Mouse (Mus musculus): ENCODE measurements around the gene Gm17018. TPM values are rescaled to one million over a fixed set of nuclear protein-coding genes. Genes with fewer than 3 reads are reported as not detected.

The Gm17018 gene
- polyA plus RNA-seq, 1 experiment from 2014 or later, result 50.1 TPM

- Histone ChIP-seq H3K9ac (ENCODE audit: low read length) (no peak overlapping the region), H3K4me1 (ENCODE audit: control insufficient read depth, insufficient read depth, low read length) (peaks cover 30% of the 10 kb centered on the region), H3K4me2 (ENCODE audit: low read length) (no peak overlapping the region), H3K4me3 (ENCODE audit: low read depth, low read length) (no peak overlapping the region), H3K9me3 (replicated peaks; ENCODE audit: control insufficient read depth, low read length) (no peaks in the 10 kb centered on the region), H3K27ac (ENCODE audit: low read depth, low read length) (no peak overlapping the region), H3K27me3 (replicated peaks; ENCODE audit: control insufficient read depth, insufficient read depth, low read length) (peaks cover 3% of the 10 kb centered on the region; the same call in 1 of the 2 replicates), H3K36me3 (ENCODE audit: control insufficient read depth, insufficient read depth, low read length) (no peaks in the 10 kb centered on the region)
- WGBS, result 10% methylated on average over 7 of the region's 7 CpGs
- ATAC-seq (no peak), DNase-seq (ENCODE audit: low spot score) (no peak)
Measured at GRCm38 (mm10) chr19:45616735-45617134, 56.3 kb downstream of the Gm17018 start.

GRCm38 (mm10) chr19:45618184-45618583 lies 57.8 kb downstream of the Gm17018 start:
- Histone ChIP-seq H3K9ac (ENCODE audit: low read length) (no peak overlapping the region), H3K4me2 (ENCODE audit: low read length) (no peak overlapping the region), H3K27ac (ENCODE audit: low read depth, low read length) (no peak overlapping the region), H3K27me3 (replicated peaks; ENCODE audit: control insufficient read depth, insufficient read depth, low read length) (peaks cover 3% of the 10 kb centered on the region; the same call in 1 of the 2 replicates), H3K9me3 (replicated peaks; ENCODE audit: control insufficient read depth, low read length) (no peaks in the 10 kb centered on the region), H3K36me3 (ENCODE audit: control insufficient read depth, insufficient read depth, low read length) (no peaks in the 10 kb centered on the region), H3K4me3 (ENCODE audit: low read depth, low read length) (no peak overlapping the region), H3K4me1 (ENCODE audit: control insufficient read depth, insufficient read depth, low read length) (peaks cover 30% of the 10 kb centered on the region)
- whole genome bisulfite sequencing, result 85% methylated on average over 6 of the region's 6 CpGs
- no peak for DNase-seq (ENCODE audit: low spot score)
- ATAC-seq, result no peak

- Histone ChIP-seq H3K4me2 (ENCODE audit: low read length) (no peak overlapping the region), H3K27ac (ENCODE audit: low read depth, low read length) (no peak overlapping the region), H3K36me3 (ENCODE audit: control insufficient read depth, insufficient read depth, low read length) (peaks cover under 1% of the 10 kb centered on the region; the same call in 1 of the 2 replicates), H3K4me3 (ENCODE audit: low read depth, low read length) (no peak overlapping the region), H3K9ac (ENCODE audit: low read length) (no peak overlapping the region), H3K4me1 (ENCODE audit: control insufficient read depth, insufficient read depth, low read length) (peaks cover 24% of the 10 kb centered on the region), H3K27me3 (replicated peaks; ENCODE audit: control insufficient read depth, insufficient read depth, low read length) (no peaks in the 10 kb centered on the region), H3K9me3 (replicated peaks; ENCODE audit: control insufficient read depth, low read length) (no peaks in the 10 kb centered on the region)
- 88% methylated on average over 14 of the region's 14 CpGs for WGBS
- ATAC-seq (no peak), DNase-seq (ENCODE audit: low spot score) (no peak)
Measured at GRCm38 (mm10) chr19:45619744-45620501, 59.5 kb downstream of the Gm17018 start.

GRCm38 (mm10) chr19:45621061-45621460 lies 60.6 kb downstream of the Gm17018 start:
- WGBS, result 67% methylated on average over 7 of the region's 7 CpGs

GRCm38 (mm10) chr19:45622144-45622543 lies 61.7 kb downstream of the Gm17018 start:
- H3K36me3 ChIP-seq (ENCODE audit: control insufficient read depth, insufficient read depth, low read length), result peaks cover 6% of the 10 kb centered on the region; the same call in 1 of the 2 replicates
- H3K4me3 ChIP-seq (ENCODE audit: low read depth, low read length), result no peak overlapping the region
- no peaks in the 10 kb centered on the region for H3K9me3 ChIP-seq (replicated peaks; ENCODE audit: control insufficient read depth, low read length)
- no peak overlapping the region for H3K9ac ChIP-seq (ENCODE audit: low read length)
- WGBS, result 52% methylated on average over 5 of the region's 5 CpGs
- peaks cover 2% of the 10 kb centered on the region for H3K4me1 ChIP-seq (ENCODE audit: control insufficient read depth, insufficient read depth, low read length)
- DNase-seq (ENCODE audit: low spot score), result no peak
- H3K27ac ChIP-seq (ENCODE audit: low read depth, low read length), result no peak overlapping the region
- no peak for ATAC-seq
- H3K27me3 ChIP-seq (replicated peaks; ENCODE audit: control insufficient read depth, insufficient read depth, low read length), result no peaks in the 10 kb centered on the region
- H3K4me2 ChIP-seq (ENCODE audit: low read length), result no peak overlapping the region

More at GRCm38 (mm10) chr19:45621061-45621460, 60.6 kb downstream of the Gm17018 start:
- H3K9ac ChIP-seq (ENCODE audit: low read length), result no peak overlapping the region
- no peak overlapping the region for H3K27ac ChIP-seq (ENCODE audit: low read depth, low read length)
- H3K4me1 ChIP-seq (ENCODE audit: control insufficient read depth, insufficient read depth, low read length), result peaks cover 13% of the 10 kb centered on the region
- no peak overlapping the region for H3K4me2 ChIP-seq (ENCODE audit: low read length)
- H3K9me3 ChIP-seq (replicated peaks; ENCODE audit: control insufficient read depth, low read length), result no peaks in the 10 kb centered on the region
- no peaks in the 10 kb centered on the region for H3K27me3 ChIP-seq (replicated peaks; ENCODE audit: control insufficient read depth, insufficient read depth, low read length)
- no peak overlapping the region for H3K4me3 ChIP-seq (ENCODE audit: low read depth, low read length)
- H3K36me3 ChIP-seq (ENCODE audit: control insufficient read depth, insufficient read depth, low read length), result peaks cover 6% of the 10 kb centered on the region; the same call in 1 of the 2 replicates
- DNase-seq (ENCODE audit: low spot score) (no peak), ATAC-seq (no peak)

GRCm38 (mm10) chr19:45623710-45624109 lies 63.3 kb downstream of the Gm17018 start:
- Histone ChIP-seq H3K4me2 (ENCODE audit: low read length) (no peak overlapping the region), H3K9ac (ENCODE audit: low read length) (no peak overlapping the region), H3K36me3 (ENCODE audit: control insufficient read depth, insufficient read depth, low read length) (peaks cover 6% of the 10 kb centered on the region; the same call in 1 of the 2 replicates), H3K27me3 (replicated peaks; ENCODE audit: control insufficient read depth, insufficient read depth, low read length) (no peaks in the 10 kb centered on the region), H3K4me1 (ENCODE audit: control insufficient read depth, insufficient read depth, low read length) (no peaks in the 10 kb centered on the region), H3K4me3 (ENCODE audit: low read depth, low read length) (no peak overlapping the region), H3K27ac (ENCODE audit: low read depth, low read length) (no peak overlapping the region), H3K9me3 (replicated peaks; ENCODE audit: control insufficient read depth, low read length) (no peaks in the 10 kb centered on the region)
- ATAC-seq (no peak), DNase-seq (ENCODE audit: low spot score) (no peak)
- WGBS, result 92% methylated on average over 4 of the region's 4 CpGs

- ATAC-seq, result no peak
- Histone ChIP-seq H3K4me1 (ENCODE audit: control insufficient read depth, insufficient read depth, low read length) (no peaks in the 10 kb centered on the region), H3K36me3 (ENCODE audit: control insufficient read depth, insufficient read depth, low read length) (peaks cover 15% of the 10 kb centered on the region), H3K27ac (ENCODE audit: low read depth, low read length) (no peak overlapping the region), H3K9me3 (replicated peaks; ENCODE audit: control insufficient read depth, low read length) (no peaks in the 10 kb centered on the region), H3K4me3 (ENCODE audit: low read depth, low read length) (no peak overlapping the region), H3K9ac (ENCODE audit: low read length) (no peak overlapping the region), H3K4me2 (ENCODE audit: low read length) (no peak overlapping the region), H3K27me3 (replicated peaks; ENCODE audit: control insufficient read depth, insufficient read depth, low read length) (no peaks in the 10 kb centered on the region)
- no peak for DNase-seq (ENCODE audit: low spot score)
- 24% methylated on average over 3 of the region's 3 CpGs for WGBS
Measured at GRCm38 (mm10) chr19:45627036-45627435, 66.6 kb downstream of the Gm17018 start.

- H3K9ac ChIP-seq (ENCODE audit: low read length), result no peak overlapping the region
- WGBS, result 19% methylated on average over 6 of the region's 6 CpGs
- no peak for ATAC-seq
Measured at GRCm38 (mm10) chr19:45628649-45629048, 68.2 kb downstream of the Gm17018 start.

GRCm38 (mm10) chr19:45629219-45629618 lies 68.8 kb downstream of the Gm17018 start:
- DNase-seq (ENCODE audit: low spot score) (no peak), ATAC-seq (no peak)
- Histone ChIP-seq H3K4me1 (ENCODE audit: control insufficient read depth, insufficient read depth, low read length) (no peaks in the 10 kb centered on the region), H3K4me2 (ENCODE audit: low read length) (no peak overlapping the region), H3K4me3 (ENCODE audit: low read depth, low read length) (no peak overlapping the region), H3K36me3 (ENCODE audit: control insufficient read depth, insufficient read depth, low read length) (peaks cover 16% of the 10 kb centered on the region), H3K27ac (ENCODE audit: low read depth, low read length) (no peak overlapping the region), H3K27me3 (replicated peaks; ENCODE audit: control insufficient read depth, insufficient read depth, low read length) (no peaks in the 10 kb centered on the region), H3K9ac (ENCODE audit: low read length) (no peak overlapping the region), H3K9me3 (replicated peaks; ENCODE audit: control insufficient read depth, low read length) (no peaks in the 10 kb centered on the region)
- WGBS, result 96% methylated on average over 3 of the region's 3 CpGs

More at GRCm38 (mm10) chr19:45628649-45629048, 68.2 kb downstream of the Gm17018 start:
- no peak for DNase-seq (ENCODE audit: low spot score)
- Histone ChIP-seq H3K4me1 (ENCODE audit: control insufficient read depth, insufficient read depth, low read length) (no peaks in the 10 kb centered on the region), H3K9me3 (replicated peaks; ENCODE audit: control insufficient read depth, low read length) (no peaks in the 10 kb centered on the region), H3K4me2 (ENCODE audit: low read length) (no peak overlapping the region), H3K36me3 (ENCODE audit: control insufficient read depth, insufficient read depth, low read length) (peaks cover 15% of the 10 kb centered on the region), H3K27me3 (replicated peaks; ENCODE audit: control insufficient read depth, insufficient read depth, low read length) (no peaks in the 10 kb centered on the region), H3K27ac (ENCODE audit: low read depth, low read length) (no peak overlapping the region), H3K4me3 (ENCODE audit: low read depth, low read length) (no peak overlapping the region)
